Mouse (Mus musculus) CH12.LX (cell line): ENCODE data around the gene Foxk1. TPM values are rescaled to one million over a fixed set of nuclear protein-coding genes. Genes with fewer than 3 reads are reported as not detected.

ENCODE experiments used
- DNase-seq: peaks from one replicate; pipeline ENCODE4 v3.0.0-alpha.2; 2013; ENCODE audit errors: extremely low read depth
- H3K27ac ChIP-seq: 2 replicates; pipeline ENCODE4 v1.5.1; 2012; ENCODE audit warnings: low read depth, mild to moderate bottlenecking, control low read depth, moderate library complexity; ENCODE audit not compliant: insufficient read depth
- H3K27me3 ChIP-seq: replicated peaks from 2 replicates; pipeline ENCODE3; 2012; ENCODE audit warnings: inconsistent platforms
- H3K36me3 ChIP-seq, 2 experiments: replicated peaks in 1 of 2; 2 replicates each; pipeline versions ENCODE3 to v1.6.1; 2012; ENCODE audit warnings: inconsistent platforms in 1 of 2, low read length in 1 of 2, mild to moderate bottlenecking in 1 of 2, mixed read lengths in 1 of 2, moderate library complexity in 1 of 2; ENCODE audit not compliant: control insufficient read depth in 1 of 2, insufficient read depth in 1 of 2
- H3K4me1 ChIP-seq, 2 experiments: 2 replicates each; pipeline ENCODE4 v1.6.1; 2012; ENCODE audit warnings: inconsistent platforms in 1 of 2, moderate library complexity in 1 of 2; ENCODE audit not compliant: insufficient read depth in 2 of 2, control insufficient read depth in 1 of 2
- H3K4me2 ChIP-seq: 2 replicates; pipeline ENCODE4 v1.6.1; 2012; ENCODE audit warnings: low read depth, mild to moderate bottlenecking, control low read depth; ENCODE audit not compliant: poor library complexity, insufficient read depth, severe bottlenecking
- H3K4me3 ChIP-seq, 3 experiments: fragments of 150-350 bp in 1 of 3; sonication (generic) in 1 of 3; replicated peaks in 1 of 3; 2 replicates each; pipeline versions ENCODE3 to v1.5.1; 2011 to 2012; ENCODE audit warnings: low read depth in 2 of 3, low read length in 2 of 3, mild to moderate bottlenecking in 2 of 3, moderate library complexity in 2 of 3, control low read depth in 1 of 3, improper control_type of control experiment in 1 of 3, inconsistent platforms in 1 of 3, mixed read lengths in 1 of 3; ENCODE audit not compliant: poor library complexity in 1 of 3
- H3K79me2 ChIP-seq: replicated peaks from 2 replicates; pipeline ENCODE4 v1.6.1; 2012; ENCODE audit warnings: mild to moderate bottlenecking, moderate library complexity; ENCODE audit not compliant: control insufficient read depth, poor library complexity, insufficient read depth, severe bottlenecking; ENCODE audit errors: extremely low read depth
- H3K9ac ChIP-seq: 2 replicates; pipeline ENCODE4 v1.6.1; 2012; ENCODE audit warnings: low read depth, mild to moderate bottlenecking, control low read depth, moderate library complexity; ENCODE audit not compliant: insufficient read depth
- H3K9me3 ChIP-seq: replicated peaks from 2 replicates; pipeline ENCODE3; 2012; ENCODE audit warnings: low read length, inconsistent platforms, mixed read lengths
- BHLHE40 ChIP-seq: IDR thresholded peaks from 2 replicates; pipeline ENCODE4 v1.6.1; 2011; ENCODE audit warnings: mild to moderate bottlenecking, low read depth, low read length, improper control_type of control experiment
- CHD1 ChIP-seq: IDR thresholded peaks from 2 replicates; pipeline ENCODE4 v1.6.1; 2012; ENCODE audit warnings: low read depth, low read length, improper control_type of control experiment, inconsistent platforms
- CTCF ChIP-seq, 2 experiments: IDR thresholded peaks in 1 of 2; conservative IDR thresholded peaks in 1 of 2; 2 replicates each; pipeline ENCODE4 v1.5.1; 2011 to 2012; ENCODE audit warnings: low read depth in 2 of 2, low read length in 2 of 2, improper control_type of control experiment in 1 of 2, inconsistent platforms in 1 of 2, mild to moderate bottlenecking in 1 of 2, moderate library complexity in 1 of 2
- EP300 ChIP-seq: IDR thresholded peaks from 2 replicates; pipeline ENCODE4 v1.6.1; 2011; ENCODE audit warnings: low read length, improper control_type of control experiment
- ETS1 ChIP-seq: conservative IDR thresholded peaks from 2 replicates; pipeline ENCODE4 v1.6.1; 2012; ENCODE audit warnings: low read depth, mild to moderate bottlenecking, inconsistent platforms, low read length, improper control_type of control experiment, moderate library complexity
- IRF4 ChIP-seq: IDR thresholded peaks from 2 replicates; pipeline ENCODE4 v1.6.1; 2014; ENCODE audit warnings: low read depth, mild to moderate bottlenecking, inconsistent platforms, low read length, improper control_type of control experiment
- JUND ChIP-seq: conservative IDR thresholded peaks from 2 replicates; pipeline ENCODE4 v1.6.1; 2011; ENCODE audit warnings: low read depth, low read length, improper control_type of control experiment
- MAFK ChIP-seq: IDR thresholded peaks from 2 replicates; pipeline ENCODE4 v1.6.1; 2011; ENCODE audit warnings: low read length, improper control_type of control experiment; ENCODE audit not compliant: insufficient replicate concordance
- MEF2A ChIP-seq: IDR thresholded peaks from 2 replicates; pipeline ENCODE4 v1.6.1; 2014; ENCODE audit warnings: low read depth, mild to moderate bottlenecking, inconsistent platforms, low read length, improper control_type of control experiment, borderline replicate concordance
- NRF1 ChIP-seq: IDR thresholded peaks from 2 replicates; pipeline ENCODE4 v1.6.1; 2014; ENCODE audit warnings: low read depth, mild to moderate bottlenecking, inconsistent platforms, low read length, improper control_type of control experiment, moderate library complexity
- PAX5 ChIP-seq: IDR thresholded peaks from 2 replicates; pipeline ENCODE4 v1.6.1; 2012; ENCODE audit warnings: low read length, inconsistent platforms, mixed read lengths
- POLR2A ChIP-seq: IDR thresholded peaks from 2 replicates; pipeline ENCODE4 v1.6.1; 2011; ENCODE audit warnings: low read depth, mild to moderate bottlenecking, improper control_type of control experiment, low read length
- RAD21 ChIP-seq: IDR thresholded peaks from 2 replicates; pipeline ENCODE4 v1.6.1; 2011; ENCODE audit warnings: low read depth, mild to moderate bottlenecking, low read length, improper control_type of control experiment, moderate library complexity
- RCOR1 ChIP-seq: conservative IDR thresholded peaks from 2 replicates; pipeline ENCODE4 v1.6.1; 2012; ENCODE audit warnings: low read depth, mild to moderate bottlenecking, inconsistent platforms, low read length, improper control_type of control experiment
- TBP ChIP-seq: conservative IDR thresholded peaks from 2 replicates; pipeline ENCODE4 v1.6.1; 2011; ENCODE audit warnings: low read depth, low read length, improper control_type of control experiment
- UBTF ChIP-seq: IDR thresholded peaks from 2 replicates; pipeline ENCODE4 v1.6.1; 2012; ENCODE audit warnings: low read depth, mild to moderate bottlenecking, inconsistent platforms, low read length, improper control_type of control experiment, moderate library complexity
- USF2 ChIP-seq: conservative IDR thresholded peaks from 2 replicates; pipeline ENCODE4 v1.6.1; 2011; ENCODE audit warnings: low read depth, low read length, improper control_type of control experiment
- dilution Hi-C: fragments of 300-500 bp; cut with MboI; formaldehyde crosslinking; loops from 2 replicates; pipeline ENCODE4 v1.14.3; 2020; ENCODE audit warnings: low sequenced_read_pairs; ENCODE audit not compliant: extremely low pct_unique_long_range_greater_than_20kb, extremely low pct_ligation_motif_present
- in situ Hi-C: fragments of 300-500 bp; cut with MboI; formaldehyde crosslinking; loops from 3 replicates; pipeline ENCODE4 v1.14.3; 2019; ENCODE audit warnings: low sequenced_read_pairs, low pct_ligation_motif_present, low pct_unique_long_range_greater_than_20kb, mixed read lengths
- polyA plus RNA-seq: library from polyadenylated mRNA; unstranded; fragments of >175 nt; gene quantifications from 2 replicates; pipeline ENCODE4 v1.2.1, GENCODE M21; 2012; ENCODE audit warnings: low read depth; ENCODE audit not compliant: insufficient read length
- total RNA-seq, 2 experiments: library from RNA; depleted of rRNA; stranded (reverse); fragments of 300-350 nt in 1 of 2; fragments of >200 nt in 1 of 2; gene quantifications; 2 replicates each; pipeline ENCODE4 v1.2.3; 2012 to 2014

Foxk1 gene
- total and polyA plus RNA-seq, 3 experiments = 5.3 to 23.4 (median 11.3) TPM

GRCm38 (mm10) chr5:142367085-142368081 lies 33.9 kb upstream of the Foxk1 start (continued):
- TF ChIP-seq RAD21 (no peak; the same call in none of the 2 replicates), USF2 (no peak; the same call in 1 of the 2 replicates), NRF1 (peak; percentile 87), PAX5 (no peak), CHD1 (peak; percentile 83; the same call in 1 of the 2 replicates), UBTF (no peak), RCOR1 (peak; percentile 58; the same call in 1 of the 2 replicates), JUND (no peak), IRF4 (peak; percentile 60), BHLHE40 (peak; percentile 93), POLR2A (peak; percentile 80), CTCF (conservative IDR thresholded peaks at IDR 0.05 in 1 of 2, IDR thresholded peaks at IDR 0.05 in 1 of 2; ENCODE audit: low read depth in 2 of 2, low read length in 2 of 2) (peak in 1 of 2 experiments; percentile 84; a peak in 2 of 4 replicates), ETS1 (peak; percentile 38), MAFK (peak; percentile 65; the same call in 1 of the 2 replicates), MEF2A (peak; percentile 62), TBP (peak; percentile 56)

GRCm38 (mm10) chr5:142368122-142368521 lies 33.2 kb upstream of the Foxk1 start:
- Histone ChIP-seq H3K4me3 (peak overlapping the region; percentile 55 to 93 (median 69)), H3K79me2 (peaks cover 4% of the 10 kb centered on the region; the same call in 1 of the 2 replicates), H3K36me3 (peaks cover 0 to 12% of the 10 kb centered on the region in 2 experiments), H3K4me1 (peaks cover 5 to 34% of the 10 kb centered on the region in 2 experiments; a peak in 3 of 4 replicates), H3K9me3 (peaks cover 7% of the 10 kb centered on the region), H3K27me3 (no peaks in the 10 kb centered on the region), H3K9ac (peak overlapping the region; percentile 81), H3K4me2 (peak overlapping the region; percentile 74), H3K27ac (no peak overlapping the region)
- no peak for DNase-seq
- TF ChIP-seq EP300 = no peak
- dilution Hi-C loops (no loop called here), in situ Hi-C loops (loop anchor here (5.0 kb wide), 2 partner anchors 34 to 74 kb away; partner anchors contain the start of gene Foxk1)
